In genomic region chrX:10650881-10651280, GRCm38 (mm10) we compare ENCODE assay signal across 9 mouse cellular contexts.
DNase-seq lines count a peak whose midpoint lies in the region; ATAC-seq and TF ChIP-seq lines count a peak whose summit lies in the region.
"Had no signal": no experiment of that assay in that cellular context is flagged by ENCODE, and none has a peak within 500 bp of the region (broad histone marks: within the 10 kb centered on the region; RNA-seq: fewer than 3 reads in every experiment).

No protein-coding gene starts in this region.

- no peaks in the 10 kb centered on the region for H3K4me1 ChIP-seq in forebrain, embryonic 10.5 days

- H3K27me3 ChIP-seq in Patski, result peaks cover 17% of the 10 kb centered on the region
- H3K27me3 ChIP-seq in forebrain, embryonic 10.5 days (ENCODE audit: poor library complexity, severe bottlenecking), result peaks cover 4% of the 10 kb centered on the region; the same call in 1 of the 2 replicates

- CTCF ChIA-PET in Patski (lab: Charles Lee), result no interaction called here

- H3K9me3 ChIP-seq in forebrain, embryonic 10.5 days, result no peaks in the 10 kb centered on the region

- in situ Hi-C loops in Patski (cut with MboI; ENCODE audit: low pct_unique_long_range_greater_than_20kb), result loop anchor here (5.0 kb wide), 1 partner anchor 426 kb away; no protein-coding TSS in a partner anchor

- intact Hi-C loops in gastrocnemius, adult 2 months (cut with DNase I), result loop anchor here (10.0 kb wide), 1 partner anchor 444 kb away; no protein-coding TSS in a partner anchor
- intact Hi-C loops in gastrocnemius, postnatal 36 days (cut with DNase I), result loop anchor here (10.0 kb wide), 1 partner anchor 64 kb away; the partner anchor contains the start of gene Mid1ip1
- intact Hi-C loops in left cerebral cortex, postnatal 25 days (cut with DNase I), result no loop called here
- intact Hi-C loops in left cerebral cortex, postnatal 36 days (cut with DNase I), result loop anchor here (5.0 kb wide), 1 partner anchor 421 kb away; no protein-coding TSS in a partner anchor

- ATAC-seq in Patski, result no peak

- TF ChIP-seq CTCF in gastrocnemius, adult 2 months (IDR thresholded peaks at IDR 0.05), result peak; percentile 68
- peak; percentile 53 for TF ChIP-seq CTCF in Patski (IDR thresholded peaks at IDR 0.05)

- no peak overlapping the region for H3K4me3 ChIP-seq in gastrocnemius, adult 2 months
- H3K4me3 ChIP-seq in forebrain, embryonic 10.5 days, result no peak overlapping the region
- H3K4me3 ChIP-seq: erythroblast, embryonic 14.5 days had no signal

- H3K36me3 ChIP-seq in forebrain, embryonic 10.5 days (replicated peaks), result no peaks in the 10 kb centered on the region

- POLR2A ChIA-PET in Patski (lab: Charles Lee), result no interaction called here

- DNase-seq in gastrocnemius, adult 2 months, result no peak
- no peak for DNase-seq in gastrocnemius, postnatal 36 days
- peak; percentile 2 to 24 for DNase-seq in left cerebral cortex, postnatal 25 days (ENCODE audit: low spot score in 2 of 2)
- no peak for DNase-seq in left cerebral cortex, postnatal 36 days (ENCODE audit: low spot score in 2 of 2)
- DNase-seq in Patski (ENCODE audit: low read depth, low spot score), result no peak
- peak; percentile 14 for DNase-seq in mesoderm, embryonic 11.5 days (ENCODE audit: low read depth, low spot score)
- DNase-seq in forebrain, embryonic 10.5 days (ENCODE audit: extremely low spot score, low spot score), result no peak
- no peak for DNase-seq in spleen, postnatal 4 days (ENCODE audit: low spot score in 2 of 2)

- 34% methylated on average over 4 of the region's 4 CpGs for WGBS in forebrain, embryonic 10.5 days

- H3K27ac ChIP-seq in gastrocnemius, adult 2 months, result no peak overlapping the region
- H3K27ac ChIP-seq in forebrain, embryonic 10.5 days, result no peak overlapping the region

Comparison
In these comparisons a context has a peak if more than half of its experiments do, and no peak if none do; other contexts are left out.
1. DNase-seq: peak in left cerebral cortex, postnatal 25 days (2 of 2) and mesoderm, embryonic 11.5 days (single experiment); none in gastrocnemius, adult 2 months (single experiment), gastrocnemius, postnatal 36 days (0 of 2), left cerebral cortex, postnatal 36 days (0 of 2), Patski (single experiment), forebrain, embryonic 10.5 days (single experiment) and spleen, postnatal 4 days (0 of 2).